Mouse (Mus musculus): Measurements from ENCODE around the gene Tvp23a. TPM values are rescaled to one million over a fixed set of nuclear protein-coding genes. Genes with fewer than 3 reads are reported as not detected.

The Tvp23a gene
- total RNA-seq (2022), result 1 to 10 TPM; 1.5 to 3.6 (median 3.2) TPM

DNA sequence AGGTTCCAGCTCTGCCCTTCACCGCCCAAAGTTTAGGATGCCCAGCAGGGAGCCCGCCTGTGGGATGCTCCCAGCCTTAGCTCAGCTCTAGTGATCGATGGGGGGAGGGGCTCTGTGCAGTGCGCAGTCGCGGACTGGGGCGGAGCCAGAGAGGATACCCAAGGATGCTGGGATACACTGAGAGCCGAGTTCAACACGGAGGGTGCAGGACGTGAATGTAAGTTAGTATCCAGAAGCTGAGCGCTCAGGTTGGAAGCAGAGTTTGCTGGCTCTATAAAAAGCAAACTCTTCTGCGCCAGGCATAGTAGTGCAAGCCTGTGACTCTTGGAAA is at the start of gene Tvp23a:
TSS of gene Tvp23a (minus strand) at position 99 of the 331 bp plus-strand sequence.
- DNase-seq, result peak; percentile 20

- DNase-seq, result no peak
Measured at GRCm38 (mm10) chr16:10495824-10496298, 48.7 kb upstream of the Tvp23a start.

DNA sequence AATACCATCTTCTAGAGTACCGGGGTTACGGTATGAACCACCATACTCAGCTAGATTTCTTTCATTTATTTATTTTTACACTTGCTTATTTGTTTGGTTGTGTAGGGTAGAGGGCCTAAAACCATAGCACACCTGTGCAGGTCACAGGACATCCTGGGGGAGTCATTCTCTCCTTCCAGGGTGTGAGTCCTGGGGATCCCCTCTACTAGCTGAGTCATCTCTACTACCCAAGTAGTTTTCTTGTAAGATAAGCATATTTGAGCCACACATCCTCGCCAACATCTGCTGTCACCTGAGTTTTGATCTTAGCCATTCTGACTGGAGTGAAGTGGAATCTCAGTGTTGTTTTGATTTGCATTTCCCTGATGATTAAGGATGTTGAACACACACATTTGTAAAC is 45.4 kb upstream of the Tvp23a start:
- DNase-seq, result no peak

GRCm38 (mm10) chr16:10491716-10492115 is 44.6 kb upstream of the Tvp23a start:
- no peak for DNase-seq

DNA sequence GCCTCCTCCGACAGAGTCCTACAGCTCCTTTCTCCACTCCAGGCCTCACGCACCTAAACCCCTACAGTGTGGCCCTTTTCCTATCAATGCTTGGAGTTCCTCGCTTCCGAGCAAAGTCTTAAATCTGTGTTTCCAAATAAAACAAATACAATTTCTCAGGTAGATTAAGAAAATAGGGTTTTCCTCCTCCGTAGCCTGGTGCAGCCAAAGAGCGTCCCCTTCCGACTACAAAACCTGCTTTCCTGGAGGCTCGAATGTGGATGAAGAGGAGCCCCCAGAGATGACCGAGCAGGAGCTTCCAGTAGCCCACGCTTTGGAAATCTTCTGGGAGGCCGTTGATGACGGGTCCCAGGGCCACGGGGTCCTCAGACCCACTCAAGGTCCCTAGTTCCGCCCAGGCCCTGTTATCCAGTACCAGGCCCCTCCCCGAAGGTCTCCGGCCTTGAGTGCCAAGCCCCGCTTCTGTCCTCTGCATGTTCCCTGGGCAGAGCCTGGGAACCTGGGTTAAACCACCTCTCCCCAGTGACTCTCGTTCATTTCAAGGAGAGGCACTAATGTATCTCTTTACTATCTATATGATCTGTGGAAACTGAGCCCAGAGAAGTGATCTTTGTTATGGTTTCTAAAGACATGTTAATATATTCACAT is 43.5 kb upstream of the Tvp23a start:
- DNase-seq, result no peak

GRCm38 (mm10) chr16:10489904-10490457 is 42.8 kb upstream of the Tvp23a start:
- DNase-seq, result no peak

GRCm38 (mm10) chr16:10489483-10489882 is 42.3 kb upstream of the Tvp23a start:
- no peak for DNase-seq

- no peak for DNase-seq
Measured at GRCm38 (mm10) chr16:10488769-10489481, 41.8 kb upstream of the Tvp23a start.

GRCm38 (mm10) chr16:10487895-10488493 is 40.8 kb upstream of the Tvp23a start:
- DNase-seq, result no peak

GRCm38 (mm10) chr16:10486993-10487392 is 39.8 kb upstream of the Tvp23a start:
- no peak for DNase-seq

GRCm38 (mm10) chr16:10482343-10482742 is 35.2 kb upstream of the Tvp23a start:
- DNase-seq, result peak; percentile 14

DNA sequence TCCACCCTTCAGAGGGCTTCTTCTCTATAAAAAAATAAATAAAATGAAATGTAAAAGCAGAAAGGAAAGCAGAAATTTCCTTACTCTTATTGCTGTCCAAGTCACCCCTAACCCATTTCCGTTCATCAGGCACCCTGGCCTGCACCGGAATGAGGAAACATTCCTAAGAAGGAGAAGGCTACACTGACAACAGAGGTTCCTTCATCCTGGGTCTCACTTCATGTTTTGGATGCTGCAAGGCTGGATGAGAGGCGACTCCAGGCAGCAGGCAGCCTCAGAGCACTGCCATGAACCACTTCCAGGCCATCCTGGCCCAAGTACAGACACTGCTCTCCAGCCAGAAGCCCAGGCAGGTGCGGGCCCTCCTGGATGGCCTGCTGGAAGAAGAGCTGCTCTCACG is 32.7 kb upstream of the Tvp23a start, which contains the start of gene Ciita:
TSS of gene Ciita (plus strand) at position 203 of the 400 bp plus-strand sequence.
- no peak for DNase-seq

DNA sequence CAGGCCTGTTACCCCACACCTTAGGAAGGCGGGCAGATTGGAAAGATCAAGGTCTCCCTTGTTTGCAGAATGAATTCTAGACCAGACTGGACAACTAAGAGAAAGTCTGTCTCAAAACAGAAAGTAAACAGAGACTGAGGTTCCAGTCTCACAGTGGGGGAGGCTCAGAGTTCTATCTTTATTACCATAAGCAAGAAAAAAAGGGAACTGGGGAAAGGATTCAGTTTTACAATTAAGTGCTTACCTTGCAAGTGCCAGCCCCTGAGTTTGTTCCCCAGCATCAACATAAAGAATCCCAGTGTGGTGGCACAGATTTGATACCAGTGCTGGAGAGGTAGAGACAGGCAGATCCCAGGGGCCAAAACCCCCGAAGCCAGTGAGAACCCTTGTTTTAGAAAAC is 28.8 kb upstream of the Tvp23a start:
- no peak for DNase-seq

DNA sequence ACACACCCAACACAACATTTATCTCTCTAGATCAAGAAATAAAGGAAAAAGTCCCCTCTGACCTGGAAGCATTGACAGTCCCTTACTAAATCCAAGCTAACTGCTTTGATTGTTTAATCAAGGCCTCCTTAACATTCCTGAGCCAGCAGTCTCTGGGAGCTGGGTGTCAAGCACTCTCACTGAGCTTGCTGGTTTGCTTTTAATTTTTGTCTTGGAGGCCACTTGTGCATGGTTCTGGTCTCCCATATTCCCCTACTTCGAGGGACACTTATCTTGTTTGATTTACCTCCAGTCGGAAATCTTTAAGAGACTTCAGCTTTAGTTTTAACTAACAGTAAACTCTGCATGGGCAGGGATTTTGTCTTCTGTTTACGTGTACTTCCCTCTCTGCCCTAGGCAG is 27.8 kb upstream of the Tvp23a start:
- DNase-seq, result no peak

DNA sequence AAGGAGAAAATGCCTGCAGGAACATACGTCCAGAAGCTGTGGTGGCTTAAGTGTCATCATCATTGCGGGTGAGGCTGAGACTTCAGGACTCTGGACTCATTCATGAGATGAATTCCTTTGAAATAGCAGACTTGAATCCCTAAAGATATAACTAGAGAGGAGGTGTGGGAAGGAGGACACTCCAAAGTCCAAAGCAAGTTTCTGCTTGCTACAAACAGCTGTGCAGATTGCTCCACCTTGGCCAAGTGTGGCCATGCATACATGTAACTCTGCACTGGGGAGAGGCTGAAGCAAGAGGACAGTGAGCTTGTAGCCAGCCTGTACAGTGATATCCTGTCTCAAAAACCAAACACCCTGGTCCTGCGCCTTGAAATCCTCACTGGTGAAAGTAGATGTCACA is 24.8 kb upstream of the Tvp23a start:
- no peak for DNase-seq

DNA sequence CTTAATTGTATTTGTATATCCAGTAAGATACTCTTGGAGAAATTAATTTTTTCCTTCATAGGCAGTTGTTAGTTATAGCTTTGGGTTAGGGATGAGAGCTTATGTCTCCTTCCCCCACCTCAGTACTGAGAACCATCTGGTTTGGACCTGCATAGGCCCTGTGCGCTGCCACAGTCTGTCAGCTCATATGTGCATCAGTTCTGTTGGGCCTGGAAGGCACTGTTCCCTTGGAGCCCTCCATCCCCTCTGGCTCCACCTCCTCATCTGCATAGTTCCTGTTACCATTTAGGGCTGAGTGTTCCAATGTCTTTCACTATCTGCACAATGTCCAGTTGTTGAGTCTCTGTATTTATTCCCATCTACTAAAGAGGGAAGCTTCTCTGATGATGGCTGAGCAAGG is 21.0 kb upstream of the Tvp23a start:
- no peak for DNase-seq

DNA sequence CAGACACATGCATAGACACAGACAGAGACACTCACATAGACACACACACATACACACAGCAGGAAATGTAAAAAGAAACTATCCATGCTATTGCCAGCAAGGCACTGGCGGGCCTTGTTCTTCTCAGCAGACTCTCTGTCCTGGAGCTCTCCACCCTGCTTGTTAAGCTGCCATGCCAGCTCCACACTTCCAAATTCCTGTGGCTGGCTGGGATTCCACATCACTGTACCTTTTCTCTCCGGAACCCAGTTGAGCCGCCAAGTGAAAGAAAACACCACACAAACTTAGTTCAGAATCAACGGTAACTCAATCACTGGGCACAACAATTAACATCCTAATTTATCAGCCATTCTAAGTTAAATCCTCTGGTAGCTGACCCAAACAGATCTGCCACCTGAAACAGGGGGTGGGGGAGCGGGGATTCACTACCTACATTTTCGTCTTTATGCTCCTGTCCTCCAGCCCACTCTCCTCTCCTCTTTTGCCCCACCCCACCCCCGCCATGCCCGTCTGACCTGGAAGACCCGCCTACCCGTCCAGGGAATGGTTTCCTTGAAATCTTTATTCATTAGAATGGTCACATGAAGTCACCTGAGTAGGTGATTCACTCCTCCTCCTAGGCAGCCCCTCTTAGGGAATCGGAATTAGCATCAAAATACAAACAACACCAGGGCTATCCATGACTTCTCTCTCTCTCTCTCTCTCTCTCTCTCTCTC is 20.4 kb upstream of the Tvp23a start:
- no peak for DNase-seq

- DNase-seq, result no peak
Measured at GRCm38 (mm10) chr16:10465011-10465681, 18.0 kb upstream of the Tvp23a start.

DNA sequence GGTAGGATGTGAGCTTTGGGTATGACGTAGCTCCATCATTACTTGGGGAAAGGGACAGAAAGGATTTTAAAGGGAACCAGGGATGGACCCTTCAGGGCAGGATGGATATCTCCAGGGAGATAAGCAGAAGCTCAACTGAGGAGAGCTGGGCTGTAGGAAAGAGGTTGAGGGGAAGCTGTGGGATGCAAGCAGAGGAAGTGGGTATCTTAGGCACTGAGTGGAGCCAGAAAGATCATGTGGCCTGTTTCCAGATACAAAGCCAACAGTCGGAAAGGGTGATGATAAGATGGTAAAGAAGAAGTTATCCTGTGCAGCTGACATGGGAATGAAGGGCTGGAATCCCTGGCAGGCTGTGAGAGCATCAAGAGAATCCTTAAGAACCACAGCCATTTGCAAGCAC is 14.0 kb upstream of the Tvp23a start:
- DNase-seq, result no peak

- DNase-seq, result no peak
Measured at GRCm38 (mm10) chr16:10460188-10460587, 13.0 kb upstream of the Tvp23a start.

- DNase-seq, result no peak
Measured at GRCm38 (mm10) chr16:10454583-10454974, 7.4 kb upstream of the Tvp23a start.
